Mouse (Mus musculus) neural tube, embryonic 11.5 days (tissue): ENCODE results near the gene Abtb2. TPM values are rescaled to one million over a fixed set of nuclear protein-coding genes. Genes with fewer than 3 reads are reported as not detected.

Source experiments
- ATAC-seq: fragments of 200-750 bp; cut with Nextera tagmentation; 2 replicates; pipeline ENCODE4 v1.8.0; 2017; ENCODE audit warnings: moderate number of reproducible peaks, mild to moderate bottlenecking, moderate TSS enrichment, moderate library complexity; ENCODE audit not compliant: insufficient read depth, low FRiP score, low TSS enrichment
- DNase-seq: peaks from one replicate; pipeline ENCODE4 v3.0.0-alpha.2; 2015; ENCODE audit warnings: low spot score
- H3K27ac ChIP-seq: fragments of 300-500 bp; sonication (generic); 2 replicates; pipeline ENCODE4 v1.5.1; 2014; ENCODE audit warnings: low read depth, mild to moderate bottlenecking, low read length
- H3K27me3 ChIP-seq: fragments of 300-500 bp; sonication (generic); 2 replicates; pipeline ENCODE4 v1.6.1; 2014; ENCODE audit warnings: mild to moderate bottlenecking, low read length, mixed read lengths; ENCODE audit not compliant: control insufficient read depth, insufficient read depth
- H3K36me3 ChIP-seq: fragments of 300-500 bp; sonication (generic); 2 replicates; pipeline ENCODE4 v1.6.1; 2014; ENCODE audit warnings: mild to moderate bottlenecking, low read length, moderate library complexity, mixed read lengths; ENCODE audit not compliant: control insufficient read depth, insufficient read depth
- H3K4me1 ChIP-seq: fragments of 300-500 bp; sonication (generic); 2 replicates; pipeline ENCODE4 v1.6.1; 2014; ENCODE audit warnings: low read length, mixed read lengths; ENCODE audit not compliant: control insufficient read depth, insufficient read depth
- H3K4me2 ChIP-seq: fragments of 300-500 bp; sonication (generic); 2 replicates; pipeline ENCODE4 v1.6.1; 2014; ENCODE audit warnings: low read depth, mild to moderate bottlenecking, moderate library complexity
- H3K4me3 ChIP-seq: fragments of 300-500 bp; sonication (generic); 2 replicates; pipeline ENCODE4 v1.5.1; 2014; ENCODE audit warnings: low read depth, low read length
- H3K9ac ChIP-seq: fragments of 300-500 bp; sonication (generic); 2 replicates; pipeline ENCODE4 v1.6.1; 2014; ENCODE audit warnings: mild to moderate bottlenecking, low read length
- H3K9me3 ChIP-seq: fragments of 300-500 bp; sonication (generic); 2 replicates; pipeline ENCODE4 v1.6.1; 2016; ENCODE audit warnings: low read length; ENCODE audit not compliant: control insufficient read depth
- WGBS: fragments of 180-500 bp; shearing (Covaris S2); extraction: QIAGEN DNeasy Blood & Tissue Kit; methylation state at CpG from one replicate; pipeline ENCODE4 v1.1.7; 2014; 5-methylcytosine and 5-hydroxymethylcytosine counted together
- polyA plus RNA-seq: library from polyadenylated mRNA; unstranded; fragments of >200 nt; fragmentation: Nextera tagmentation; extraction: Ambion mirVana; gene quantifications from 2 replicates; pipeline ENCODE4 v1.2.1, GENCODE M21; 2014

Gene Abtb2
- polyA plus RNA-seq, 1 experiment from 2014 or later: 15.6 TPM

DNA sequence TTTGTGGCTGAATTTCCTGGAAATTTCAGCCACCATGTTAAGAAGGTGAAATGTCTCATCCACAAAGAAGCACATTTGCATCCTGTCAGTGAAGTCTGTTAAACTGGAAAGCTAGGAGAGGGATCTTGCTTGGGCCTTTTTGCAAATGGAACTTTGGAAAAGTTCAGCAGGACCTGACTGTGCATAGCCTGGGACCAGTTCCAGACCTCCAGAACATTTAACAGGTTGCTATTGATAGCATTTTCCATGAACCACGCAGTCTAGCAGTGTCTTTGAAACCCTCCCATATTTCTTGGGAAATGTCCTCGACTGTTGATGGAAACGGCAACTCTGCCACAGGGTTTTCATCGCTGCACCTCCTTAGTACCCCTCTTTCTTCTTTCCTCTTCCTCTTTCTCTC, 23.3 kb downstream of the Abtb2 start:
- Histone ChIP-seq H3K4me3 (no peak overlapping the region), H3K9me3 (no peaks in the 10 kb centered on the region), H3K9ac (no peak overlapping the region), H3K4me2 (no peak overlapping the region), H3K36me3 (no peaks in the 10 kb centered on the region), H3K4me1 (peaks cover 5% of the 10 kb centered on the region; the same call in 1 of the 2 replicates), H3K27me3 (no peaks in the 10 kb centered on the region), H3K27ac (no peak overlapping the region)
- 87% methylated on average over 4 of the region's 4 CpGs for WGBS
- DNase-seq: no peak
- ATAC-seq: no peak

DNA sequence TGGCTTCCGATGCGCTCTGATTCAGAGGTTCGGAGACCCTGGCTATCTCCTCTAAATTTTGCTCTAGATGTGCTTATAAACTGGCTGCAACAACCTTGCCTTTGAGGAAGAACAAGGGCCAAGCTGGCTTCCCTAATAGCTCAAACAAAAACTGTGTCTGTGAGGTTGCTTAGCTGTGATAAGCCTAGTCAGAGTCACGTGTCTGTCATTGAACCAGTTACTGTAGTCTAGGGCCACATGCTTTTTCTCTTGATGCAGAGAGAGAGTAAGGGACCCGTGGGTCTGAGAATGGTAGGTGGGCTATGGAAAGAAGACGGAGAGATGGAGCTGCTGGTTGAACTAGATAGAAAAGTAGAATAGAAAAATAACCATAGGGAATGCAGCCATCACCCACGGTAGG, 24.5 kb downstream of the Abtb2 start:
- DNase-seq (no peak), ATAC-seq (no peak)
- Histone ChIP-seq H3K9me3 (no peaks in the 10 kb centered on the region), H3K36me3 (no peaks in the 10 kb centered on the region), H3K4me1 (peaks cover 5% of the 10 kb centered on the region; the same call in 1 of the 2 replicates), H3K27me3 (no peaks in the 10 kb centered on the region), H3K9ac (no peak overlapping the region), H3K4me3 (no peak overlapping the region), H3K27ac (no peak overlapping the region), H3K4me2 (no peak overlapping the region)
- WGBS: 92% methylated on average over 7 of the region's 7 CpGs

DNA sequence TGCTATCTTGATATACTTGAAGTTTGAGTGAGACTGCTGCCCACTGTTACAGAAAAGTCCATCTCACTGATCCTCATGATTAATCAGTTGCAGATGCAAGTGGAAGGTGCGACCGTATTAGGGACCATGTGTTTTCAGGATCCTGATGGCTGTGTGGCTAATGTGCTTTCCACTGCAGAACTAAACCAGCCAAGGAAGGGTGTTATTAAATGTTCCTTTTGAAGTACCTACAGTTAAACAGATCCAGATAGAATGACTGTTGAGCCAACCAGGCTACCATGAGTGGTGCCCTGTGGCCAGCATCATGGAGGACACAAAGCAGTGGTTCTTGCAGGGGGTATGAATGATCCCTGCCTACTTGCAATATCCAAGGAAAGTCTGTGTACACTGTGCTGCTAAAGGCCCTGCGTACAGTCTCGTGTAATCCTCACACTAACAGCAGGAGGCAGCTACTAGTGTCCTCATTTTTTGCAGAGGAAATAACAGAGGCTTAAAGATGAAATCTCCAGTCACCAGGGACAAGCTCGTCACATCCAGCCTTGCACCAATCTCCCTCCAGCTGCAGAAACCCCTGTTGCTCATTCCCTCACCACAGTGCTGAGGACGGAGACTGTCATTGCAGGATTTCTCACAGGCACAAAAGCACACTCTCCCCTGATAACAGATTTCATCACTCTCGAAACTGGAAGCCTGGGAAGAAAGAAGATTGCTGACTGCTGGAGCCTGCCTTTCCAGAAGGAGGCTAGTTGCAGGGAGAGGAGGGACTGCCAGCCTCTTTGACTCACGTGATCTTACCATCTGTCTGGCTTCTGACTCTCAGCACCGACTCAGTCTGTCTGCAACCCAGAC, 25.9 kb downstream of the Abtb2 start:
- Histone ChIP-seq H3K9ac (no peak overlapping the region), H3K4me1 (peaks cover 5% of the 10 kb centered on the region; the same call in 1 of the 2 replicates), H3K27ac (no peak overlapping the region), H3K9me3 (no peaks in the 10 kb centered on the region), H3K4me3 (no peak overlapping the region), H3K36me3 (no peaks in the 10 kb centered on the region), H3K4me2 (no peak overlapping the region), H3K27me3 (no peaks in the 10 kb centered on the region)
- no peak for ATAC-seq
- WGBS: 59% methylated on average over 9 of the region's 9 CpGs
- no peak for DNase-seq

DNA sequence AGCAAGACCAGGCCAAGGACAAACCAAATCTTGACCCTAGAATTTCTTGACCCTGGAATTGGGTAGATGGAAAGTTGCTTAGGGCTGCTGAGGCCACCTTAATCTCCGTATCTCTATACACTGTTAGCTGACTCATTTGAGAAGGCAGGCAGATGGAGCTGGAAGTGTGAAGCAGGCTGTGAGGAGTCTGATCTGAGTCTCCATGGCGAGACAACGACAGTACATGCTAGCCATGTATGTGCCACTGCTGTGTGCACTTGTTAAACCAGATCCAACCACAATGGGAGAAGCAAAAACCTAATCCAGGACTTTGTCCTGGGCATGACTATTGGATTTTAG, 26.4 kb downstream of the Abtb2 start:
- no peak overlapping the region for H3K4me2 ChIP-seq
- DNase-seq (no peak), ATAC-seq (no peak)
- H3K9me3 ChIP-seq: no peaks in the 10 kb centered on the region
- no peaks in the 10 kb centered on the region for H3K27me3 ChIP-seq
- H3K9ac ChIP-seq: no peak overlapping the region
- WGBS: 79% methylated on average over 3 of the region's 3 CpGs
- H3K4me1 ChIP-seq: peaks cover 5% of the 10 kb centered on the region; the same call in 1 of the 2 replicates
- no peaks in the 10 kb centered on the region for H3K36me3 ChIP-seq
- H3K27ac ChIP-seq: no peak overlapping the region
- H3K4me3 ChIP-seq: no peak overlapping the region

DNA sequence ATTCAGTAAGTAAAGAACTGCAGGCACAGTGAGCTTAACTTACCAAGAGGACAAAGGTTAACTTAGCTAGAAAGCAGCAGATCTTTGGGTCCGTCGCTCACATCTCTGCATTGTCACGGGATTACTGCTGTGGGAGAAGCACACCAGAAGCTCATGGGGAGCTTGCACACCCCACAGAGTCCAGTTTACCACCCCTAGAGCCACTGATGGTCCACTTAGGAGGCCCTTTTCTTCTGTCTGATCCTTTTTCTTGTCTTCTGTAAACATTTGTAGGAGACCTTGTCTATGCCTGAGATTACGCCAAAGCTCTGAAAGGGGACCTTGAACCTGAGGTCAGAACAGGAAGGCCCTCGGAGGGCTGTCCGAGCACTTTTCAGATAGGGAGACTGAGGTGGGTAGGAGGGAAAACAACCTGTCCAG, 28.5 kb downstream of the Abtb2 start:
- H3K27ac ChIP-seq: no peak overlapping the region

DNA sequence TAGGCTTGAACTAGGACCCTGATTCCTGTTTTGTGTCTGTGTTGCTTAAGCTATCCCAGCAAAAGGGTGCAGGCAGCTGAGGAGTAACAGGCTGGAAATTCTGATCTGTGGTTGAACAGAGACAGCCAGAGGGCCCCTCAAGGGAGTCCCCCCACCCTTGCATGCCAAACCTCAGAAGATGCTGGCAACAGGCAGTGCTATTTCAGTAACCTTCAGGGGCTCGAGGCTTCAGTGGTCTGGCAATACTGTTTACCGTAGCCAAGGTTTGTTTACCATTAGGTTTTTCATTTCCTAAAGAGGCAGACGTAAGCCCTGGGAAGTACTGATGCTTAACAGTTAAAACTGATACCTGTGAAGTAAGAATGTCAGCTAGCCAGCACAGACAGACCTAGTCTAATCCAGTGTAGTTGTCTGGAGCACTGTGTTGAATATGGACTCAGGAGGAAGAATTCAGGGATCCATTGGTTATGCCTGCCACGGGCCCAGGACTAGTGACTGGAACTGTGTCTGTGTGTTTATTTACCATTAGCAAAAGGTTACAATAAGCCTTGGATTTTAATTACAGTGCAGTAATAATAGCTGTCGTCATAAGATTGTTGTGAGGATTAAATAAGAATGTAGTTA, 29.0 kb downstream of the Abtb2 start:
- no peak overlapping the region for H3K4me3 ChIP-seq
- ATAC-seq: no peak

More for the DNA sequence above, 28.5 kb downstream of the Abtb2 start:
- Histone ChIP-seq H3K4me3 (no peak overlapping the region), H3K9ac (no peak overlapping the region), H3K4me2 (no peak overlapping the region), H3K9me3 (no peaks in the 10 kb centered on the region), H3K27me3 (no peaks in the 10 kb centered on the region), H3K36me3 (no peaks in the 10 kb centered on the region), H3K4me1 (peaks cover 5% of the 10 kb centered on the region)
- WGBS: 89% methylated on average over 6 of the region's 6 CpGs
- no peak for DNase-seq
- ATAC-seq: no peak

DNA sequence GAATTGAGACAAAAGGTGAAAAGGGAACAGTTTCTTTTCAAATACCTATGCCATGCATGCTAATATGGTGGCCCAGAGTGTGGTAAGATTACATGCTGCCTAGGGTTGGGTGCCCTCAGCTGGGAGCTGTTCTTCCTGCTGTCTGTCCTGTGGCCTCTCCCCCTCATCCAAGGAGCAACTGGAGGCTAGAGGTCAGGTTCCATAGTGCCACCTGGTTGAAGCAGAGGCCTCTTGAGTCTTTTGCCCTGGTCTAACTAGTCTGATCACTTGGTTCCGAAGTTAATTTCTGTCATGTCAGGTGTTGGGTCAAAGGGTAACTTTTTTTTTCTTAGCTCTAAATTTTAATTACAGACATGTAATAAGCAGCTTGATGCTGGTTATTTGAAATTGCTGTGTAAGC, 33.2 kb downstream of the Abtb2 start:
- Histone ChIP-seq H3K36me3 (no peaks in the 10 kb centered on the region), H3K27ac (no peak overlapping the region), H3K4me2 (no peak overlapping the region), H3K4me1 (peaks cover 7% of the 10 kb centered on the region; the same call in 1 of the 2 replicates), H3K27me3 (no peaks in the 10 kb centered on the region), H3K9ac (no peak overlapping the region), H3K4me3 (no peak overlapping the region), H3K9me3 (no peaks in the 10 kb centered on the region)
- 94% methylated on average over 1 of the region's 1 CpGs for WGBS
- no peak for ATAC-seq
- no peak for DNase-seq

More for the DNA sequence above, 29.0 kb downstream of the Abtb2 start:
- Histone ChIP-seq H3K4me2 (no peak overlapping the region), H3K9me3 (no peaks in the 10 kb centered on the region), H3K4me1 (peaks cover 10% of the 10 kb centered on the region), H3K27ac (no peak overlapping the region), H3K27me3 (no peaks in the 10 kb centered on the region), H3K36me3 (no peaks in the 10 kb centered on the region), H3K9ac (no peak overlapping the region)
- DNase-seq: no peak
- 79% methylated on average over 5 of the region's 5 CpGs for WGBS

DNA sequence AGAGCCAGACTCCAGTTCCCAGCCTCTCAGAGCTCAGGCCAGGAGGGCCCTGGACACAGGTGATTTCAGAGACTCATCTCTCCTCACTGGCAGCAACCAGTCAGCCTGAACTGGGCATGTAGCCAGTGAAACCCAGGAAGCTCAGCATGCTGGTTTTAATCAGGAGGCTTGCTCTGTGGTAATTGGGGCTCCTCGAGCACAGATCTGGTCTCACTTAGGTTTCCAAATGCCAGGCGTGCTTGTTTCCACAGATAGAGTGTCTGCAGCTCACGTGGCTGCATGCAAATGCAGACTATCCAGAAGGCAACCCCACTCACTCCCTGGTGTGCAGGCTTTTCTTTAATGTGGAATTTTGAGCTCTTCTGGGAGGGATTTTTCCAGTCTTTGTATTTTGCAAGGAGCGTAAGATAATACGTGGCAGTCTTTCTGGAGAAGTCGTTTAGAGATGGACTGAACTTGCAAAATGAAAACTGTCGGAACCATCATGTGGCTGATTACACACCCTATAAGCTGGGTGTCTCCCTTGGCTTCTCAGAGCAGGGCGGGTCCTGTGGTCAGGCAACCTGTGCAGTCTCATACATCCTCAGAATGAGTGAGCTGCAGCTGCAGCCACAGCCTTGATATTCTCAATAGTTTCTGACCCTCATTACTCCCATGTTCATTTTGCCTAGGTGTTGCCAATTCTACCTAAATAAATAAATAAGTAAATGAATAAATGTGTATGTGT, 34.2 kb downstream of the Abtb2 start:
- ATAC-seq (no peak), DNase-seq (no peak)
- H3K9me3 ChIP-seq: no peaks in the 10 kb centered on the region
- H3K4me1 ChIP-seq: peaks cover 7% of the 10 kb centered on the region; the same call in 1 of the 2 replicates
- H3K4me2 ChIP-seq: no peak overlapping the region
- H3K36me3 ChIP-seq: no peaks in the 10 kb centered on the region
- H3K4me3 ChIP-seq: no peak overlapping the region
- H3K9ac ChIP-seq: no peak overlapping the region
- H3K27ac ChIP-seq: no peak overlapping the region
- H3K27me3 ChIP-seq: no peaks in the 10 kb centered on the region
- 64% methylated on average over 8 of the region's 8 CpGs for WGBS
